Comparison of ENCODE assay signal across 7 mouse cellular contexts in the genomic region with DNA sequence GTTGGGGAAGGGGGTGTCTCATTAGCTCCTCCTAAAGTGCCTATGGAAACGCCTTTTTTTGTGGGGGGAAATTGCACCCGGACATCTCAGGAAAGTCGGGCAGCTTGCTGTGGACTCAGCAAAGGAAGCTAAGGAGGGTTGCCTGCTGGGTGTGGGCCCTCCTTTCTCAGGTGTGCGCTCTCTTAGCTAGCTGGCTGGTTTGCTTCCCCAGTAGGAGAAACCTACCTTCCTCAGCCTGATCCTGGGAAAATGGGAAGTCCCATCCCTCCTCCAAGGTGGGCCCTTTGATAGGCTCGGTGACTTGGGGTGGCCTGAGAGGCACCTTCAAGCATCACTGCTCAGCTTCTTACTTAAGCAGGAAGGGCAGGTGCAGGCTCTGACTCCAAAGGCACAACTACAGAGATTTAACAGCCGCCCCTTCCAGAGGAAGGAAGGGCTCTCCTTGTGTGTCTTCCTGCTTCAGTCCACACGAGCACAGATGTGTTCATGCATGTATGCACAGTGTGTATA. TPM values are rescaled to one million over a fixed set of nuclear protein-coding genes. Genes with fewer than 3 reads are reported as not detected.
A peak's percentile ranks its signal among the peaks of the same experiment; 100 is the strongest.
DNase-seq lines count a peak whose midpoint lies in the region; ATAC-seq and TF ChIP-seq lines count a peak whose summit lies in the region.

No protein-coding gene starts in this region.

- no peaks in the 10 kb centered on the region for H3K36me3 ChIP-seq in megakaryocyte, embryonic 14.5 days (replicated peaks; ENCODE audit: low read length)
- H3K36me3 ChIP-seq in heart, postnatal 0 days (replicated peaks; ENCODE audit: control insufficient read depth, insufficient read depth, low read length) = no peaks in the 10 kb centered on the region
- H3K36me3 ChIP-seq in limb, embryonic 13.5 days = no peaks in the 10 kb centered on the region
- no peaks in the 10 kb centered on the region for H3K36me3 ChIP-seq in stomach, embryonic 16.5 days (ENCODE audit: control insufficient read depth, insufficient read depth, low read length)

- WGBS in heart, postnatal 0 days = 25% methylated on average over 7 of the region's 7 CpGs
- WGBS in limb, embryonic 13.5 days = 11% methylated on average over 7 of the region's 7 CpGs
- 11% methylated on average over 7 of the region's 7 CpGs for WGBS in stomach, embryonic 16.5 days

- no peak for DNase-seq in heart, postnatal 0 days (ENCODE audit: low spot score)
- DNase-seq in embryo, embryonic 9.5 days (ENCODE audit: extremely low spot score) = no peak
- DNase-seq in urinary bladder, adult 2 months (ENCODE audit: low spot score) = no peak

- ATAC-seq in megakaryocyte, adult 5-6 weeks (ENCODE audit: poor library complexity, severe bottlenecking) = no peak
- no peak for ATAC-seq in heart, postnatal 0 days (ENCODE audit: insufficient read depth, low read depth)
- no peak for ATAC-seq in limb, embryonic 13.5 days (ENCODE audit: low FRiP score, low read depth)
- ATAC-seq in stomach, embryonic 16.5 days (ENCODE audit: insufficient read depth, low FRiP score) = no peak

- H3K27ac ChIP-seq in heart, postnatal 0 days (ENCODE audit: low read depth) = no peak overlapping the region
- H3K27ac ChIP-seq in limb, embryonic 13.5 days = no peak overlapping the region; the same call in 1 of the 2 replicates
- no peak overlapping the region for H3K27ac ChIP-seq in stomach, embryonic 16.5 days (ENCODE audit: low read length)

- no peak for TF ChIP-seq EP300 in heart, postnatal 0 days (IDR thresholded peaks at IDR 0.05; ENCODE audit: low read depth)

- H3K4me1 ChIP-seq in megakaryocyte, embryonic 14.5 days = peaks cover 32% of the 10 kb centered on the region
- no peaks in the 10 kb centered on the region for H3K4me1 ChIP-seq in heart, postnatal 0 days (ENCODE audit: control insufficient read depth, insufficient read depth)
- peaks cover 57% of the 10 kb centered on the region for H3K4me1 ChIP-seq in limb, embryonic 13.5 days
- peaks cover 38% of the 10 kb centered on the region for H3K4me1 ChIP-seq in stomach, embryonic 16.5 days (ENCODE audit: control insufficient read depth, insufficient read depth, low read length)

- H3K4me2 ChIP-seq in heart, postnatal 0 days (ENCODE audit: low read depth, low read length) = peak overlapping the region; percentile 88
- peak overlapping the region; percentile 78 for H3K4me2 ChIP-seq in limb, embryonic 13.5 days (replicated peaks)
- peak overlapping the region; percentile 90 for H3K4me2 ChIP-seq in stomach, embryonic 16.5 days (ENCODE audit: low read depth, low read length)

- TF ChIP-seq CTCF in heart, postnatal 0 days (IDR thresholded peaks at IDR 0.05; ENCODE audit: low read depth) = no peak

- peak overlapping the region; percentile 65; the same call in 1 of the 2 replicates for H3K9ac ChIP-seq in heart, postnatal 0 days (replicated peaks; ENCODE audit: low read depth, low read length)
- peak overlapping the region; percentile 86 for H3K9ac ChIP-seq in limb, embryonic 13.5 days
- peak overlapping the region; percentile 85 for H3K9ac ChIP-seq in stomach, embryonic 16.5 days (ENCODE audit: low read length)

- H3K4me3 ChIP-seq in megakaryocyte, embryonic 14.5 days (replicated peaks) = peak overlapping the region; percentile 88
- H3K4me3 ChIP-seq in heart, postnatal 0 days (ENCODE audit: low read depth, low read length) = peak overlapping the region; percentile 65
- peak overlapping the region; percentile 77 for H3K4me3 ChIP-seq in limb, embryonic 13.5 days
- peak overlapping the region; percentile 78 for H3K4me3 ChIP-seq in stomach, embryonic 16.5 days (replicated peaks; ENCODE audit: low read length)

- peaks cover 86% of the 10 kb centered on the region for H3K27me3 ChIP-seq in megakaryocyte, embryonic 14.5 days (replicated peaks)
- H3K27me3 ChIP-seq in heart, postnatal 0 days (ENCODE audit: control insufficient read depth, insufficient read depth, low read length) = peaks cover 24% of the 10 kb centered on the region
- H3K27me3 ChIP-seq in limb, embryonic 13.5 days = 0 out of 2 replicates have a peak, but pooled peaks cover 7% of the 10 kb centered on the region
- no peaks in the 10 kb centered on the region for H3K27me3 ChIP-seq in stomach, embryonic 16.5 days (ENCODE audit: control insufficient read depth, insufficient read depth, low read length)

- H3K9me3 ChIP-seq in megakaryocyte, embryonic 14.5 days = no peaks in the 10 kb centered on the region
- no peaks in the 10 kb centered on the region for H3K9me3 ChIP-seq in heart, postnatal 0 days (replicated peaks; ENCODE audit: control insufficient read depth, low read length)
- no peaks in the 10 kb centered on the region for H3K9me3 ChIP-seq in limb, embryonic 13.5 days
- no peaks in the 10 kb centered on the region for H3K9me3 ChIP-seq in stomach, embryonic 16.5 days (replicated peaks; ENCODE audit: control insufficient read depth, low read length)

RNA-seq across cellular contexts. Expression of gene Pde9a, which starts 0.8 kb away (rescaled TPM):
- not detected in 2 replicates for polyA plus RNA-seq in megakaryocyte, embryonic 14.5 days (2012; ENCODE audit: insufficient read depth, low replicate concordance)
- total RNA-seq in megakaryocyte, adult 5-6 weeks (2015) = not detected in 2 replicates
- total RNA-seq in megakaryocyte, adult 5-6 weeks (2017) = 0.29 TPM in 1 of 2 replicates, not detected in the other
- total RNA-seq in heart, postnatal 0 days (2014; rRNA removed; ENCODE audit: low replicate concordance) = 2.6 and 19.5 TPM in 2 replicates
- polyA plus RNA-seq in heart, postnatal 0 days (2015; fragmentation: Nextera tagmentation; extraction: Ambion mirVana) = 5.7 and 6.6 TPM in 2 replicates
- 32.2 and 32.5 TPM in 2 replicates for polyA plus RNA-seq in limb, embryonic 13.5 days (2015; fragmentation: Nextera tagmentation; extraction: Ambion mirVana)
- 28.0 and 31.1 TPM in 2 replicates for polyA plus RNA-seq in stomach, embryonic 16.5 days (2015; fragmentation: Nextera tagmentation; extraction: Ambion mirVana)
- polyA plus RNA-seq in urinary bladder, adult 2 months (2012; rRNA removed) = 33.1 and 35.0 TPM in 2 replicates
